Mouse (Mus musculus) liver, adult 2 months (tissue): ENCODE data around the gene B4galnt1.

ENCODE experiments used
- CTCF ChIP-seq: fragments of 200-500 bp; IDR thresholded peaks from 2 replicates; pipeline ENCODE4 v1.5.1; 2011; ENCODE audit warnings: low read depth, low read length, control low read depth
- POLR2A ChIP-seq: fragments of 200-500 bp; IDR thresholded peaks from 2 replicates; pipeline ENCODE4 v1.6.1; 2011; ENCODE audit warnings: low read length, control low read depth; ENCODE audit not compliant: insufficient read depth; ENCODE audit errors: extremely low read depth

- TF ChIP-seq CTCF (no peak), POLR2A (no peak)
Measured at GRCm38 (mm10) chr10:127145303-127145702, 19.7 kb upstream of the B4galnt1 start.
